Mouse (Mus musculus) liver, adult 2 months (tissue): ENCODE data around the gene Scn3b.

Experiments
- CTCF ChIP-seq: fragments of 200-500 bp; IDR thresholded peaks from 2 replicates; pipeline ENCODE4 v1.5.1; 2011; ENCODE audit warnings: low read depth, low read length, control low read depth
- POLR2A ChIP-seq: fragments of 200-500 bp; IDR thresholded peaks from 2 replicates; pipeline ENCODE4 v1.6.1; 2011; ENCODE audit warnings: low read length, control low read depth; ENCODE audit not compliant: insufficient read depth; ENCODE audit errors: extremely low read depth

- TF ChIP-seq CTCF (no peak), POLR2A (no peak)
Measured at GRCm38 (mm10) chr9:40263874-40264273, 5.1 kb upstream of the Scn3b start.
